Mouse (Mus musculus) limb, embryonic 12.5 days (tissue): ENCODE results near the gene Pnp. TPM values are rescaled to one million over a fixed set of nuclear protein-coding genes. Genes with fewer than 3 reads are reported as not detected.
"Not testable (repeated sequence)": the region's sequence is repeated elsewhere in the genome, so short reads cannot be mapped to it uniquely, and the experiment has no call there.

ENCODE experiments used
- ATAC-seq: fragments of 200-750 bp; cut with Nextera tagmentation; 2 replicates; pipeline ENCODE4 v1.8.0; 2017; ENCODE audit warnings: low read depth, moderate TSS enrichment; ENCODE audit not compliant: insufficient number of reproducible peaks, insufficient read depth, low FRiP score, low TSS enrichment
- H3K27ac ChIP-seq: fragments of 300-500 bp; sonication (generic); 2 replicates; pipeline ENCODE4 v1.5.1; 2016; ENCODE audit warnings: mild to moderate bottlenecking, moderate library complexity
- H3K27me3 ChIP-seq: fragments of 300-500 bp; sonication (generic); 2 replicates; pipeline ENCODE4 v1.6.1; 2016; ENCODE audit warnings: mild to moderate bottlenecking, moderate library complexity
- H3K36me3 ChIP-seq: fragments of 300-500 bp; sonication (generic); 2 replicates; pipeline ENCODE4 v1.6.1; 2016; ENCODE audit warnings: mild to moderate bottlenecking, moderate library complexity
- H3K4me1 ChIP-seq: fragments of 300-500 bp; sonication (generic); replicated peaks from 2 replicates; pipeline ENCODE4 v1.6.1; 2016
- H3K4me2 ChIP-seq: fragments of 300-500 bp; sonication (generic); 2 replicates; pipeline ENCODE4 v1.6.1; 2016; ENCODE audit warnings: mild to moderate bottlenecking, moderate library complexity
- H3K4me3 ChIP-seq: fragments of 300-500 bp; sonication (generic); replicated peaks from 2 replicates; pipeline ENCODE4 v1.5.1; 2016; ENCODE audit warnings: mild to moderate bottlenecking
- H3K9ac ChIP-seq: fragments of 300-500 bp; sonication (generic); replicated peaks from 2 replicates; pipeline ENCODE4 v1.6.1; 2016; ENCODE audit warnings: mild to moderate bottlenecking, moderate library complexity
- H3K9me3 ChIP-seq: fragments of 300-500 bp; sonication (generic); 2 replicates; pipeline ENCODE4 v1.6.1; 2016; ENCODE audit warnings: mild to moderate bottlenecking, moderate library complexity
- WGBS: fragments of 180-500 bp; shearing (Covaris S2); methylation state at CpG from one replicate; pipeline ENCODE4 v1.1.7; 2016; 5-methylcytosine and 5-hydroxymethylcytosine counted together
- polyA plus RNA-seq: library from polyadenylated mRNA; unstranded; fragments of >200 nt; fragmentation: Nextera tagmentation; extraction: Ambion mirVana; gene quantifications from 2 replicates; pipeline ENCODE4 v1.2.1, GENCODE M21; 2016

Gene Pnp
- polyA plus RNA-seq, 1 experiment from 2014 or later = 67.2 TPM

DNA sequence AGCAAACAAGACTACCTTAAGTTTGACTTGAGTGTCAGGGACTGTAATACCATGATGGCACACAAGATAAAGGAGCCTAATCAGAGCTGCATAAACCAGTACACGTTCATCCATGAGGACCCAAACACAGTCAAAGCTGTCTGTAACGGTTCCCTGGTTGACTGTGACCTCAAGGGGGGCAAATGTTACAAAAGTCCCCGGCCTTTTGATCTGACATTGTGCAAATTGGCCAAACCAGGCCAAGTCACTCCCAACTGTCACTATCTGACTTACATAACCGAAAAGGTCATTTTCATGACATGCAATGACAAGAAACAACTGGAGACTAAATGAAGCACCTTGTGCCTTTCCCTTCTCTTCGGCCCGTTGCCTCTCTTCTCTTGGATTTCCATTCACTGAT lies 78.7 kb downstream of the Pnp start:
- no peak for ATAC-seq
- Histone ChIP-seq H3K4me3 (no peak overlapping the region), H3K27ac (no peak overlapping the region), H3K4me1 (no peaks in the 10 kb centered on the region), H3K36me3 (no peaks in the 10 kb centered on the region), H3K9me3 (0 out of 2 replicates have a peak, but pooled peaks cover 6% of the 10 kb centered on the region), H3K9ac (no peak overlapping the region), H3K4me2 (no peak overlapping the region), H3K27me3 (no peaks in the 10 kb centered on the region)
- 83% methylated on average over 6 of the region's 6 CpGs for WGBS

GRCm38 (mm10) chr14:51014724-51015123 lies 83.8 kb downstream of the Pnp start:
- not testable (repeated sequence) for ATAC-seq
- 80% methylated on average over 3 of the region's 3 CpGs for WGBS

More at GRCm38 (mm10) chr14:51014724-51015123, 83.8 kb downstream of the Pnp start:
- H3K4me3 ChIP-seq, H3K27ac ChIP-seq, H3K9me3 ChIP-seq, H3K4me2 ChIP-seq, H3K9ac ChIP-seq, H3K36me3 ChIP-seq, H3K4me1 ChIP-seq, H3K27me3 ChIP-seq: not testable (repeated sequence)

Other genes with a start within 250 kb of the Pnp start
- gene Olfr747, start 237.9 kb upstream of the Pnp start, polyA plus RNA-seq = not detected in 2 replicates
- not detected in 2 replicates for gene Olfr748, start 223.7 kb upstream of the Pnp start, polyA plus RNA-seq
- not detected in 2 replicates for gene Olfr749, start 186.0 kb upstream of the Pnp start, polyA plus RNA-seq
- gene Ttc5, start 145.6 kb upstream of the Pnp start, polyA plus RNA-seq = 91.3 and 101 TPM in 2 replicates
- not detected in 2 replicates for gene Ccnb1ip1, start 123.3 kb upstream of the Pnp start, polyA plus RNA-seq
- gene Parp2, start 123.2 kb upstream of the Pnp start, polyA plus RNA-seq = 60.3 and 64.2 TPM in 2 replicates
- 5.5 and 7.4 TPM in 2 replicates for gene Tep1, start 60.5 kb upstream of the Pnp start, polyA plus RNA-seq
- gene Klhl33, start 33.6 kb upstream of the Pnp start, polyA plus RNA-seq = 0.11 TPM in 1 of 2 replicates, not detected in the other
- gene Osgep, start 6.2 kb upstream of the Pnp start, polyA plus RNA-seq = 168 and 171 TPM in 2 replicates
- 350 and 374 TPM in 2 replicates for gene Apex1, start 6.1 kb upstream of the Pnp start, polyA plus RNA-seq
- 58.7 and 59.1 TPM in 2 replicates for gene Pip4p1, start 226 bp upstream of the Pnp start, polyA plus RNA-seq
- not detected in 2 replicates for gene Gm49342, start 13.4 kb downstream of the Pnp start, polyA plus RNA-seq
- gene Pnp2, start 24.9 kb downstream of the Pnp start, polyA plus RNA-seq = 0.74 and 0.78 TPM in 2 replicates
- gene Rnase10, start 76.7 kb downstream of the Pnp start, polyA plus RNA-seq = not detected in 2 replicates
- not detected in 2 replicates for gene Rnase9, start 110.8 kb downstream of the Pnp start, polyA plus RNA-seq
- not detected in 2 replicates for gene Rnase11, start 119.1 kb downstream of the Pnp start, polyA plus RNA-seq
- gene Rnase12, start 126.6 kb downstream of the Pnp start, polyA plus RNA-seq = 0.44 TPM in 1 of 2 replicates, not detected in the other
- not detected in 2 replicates for gene Olfr750, start 143.4 kb downstream of the Pnp start, polyA plus RNA-seq
- 14.1 and 15.8 TPM in 2 replicates for gene Rnase4, start 160.0 kb downstream of the Pnp start, polyA plus RNA-seq
- gene Ang, start 160.1 kb downstream of the Pnp start, polyA plus RNA-seq = 3.1 and 3.7 TPM in 2 replicates
- gene Eddm3b, start 183.3 kb downstream of the Pnp start, polyA plus RNA-seq = not detected in 2 replicates
- gene Rnase6, start 192.8 kb downstream of the Pnp start, polyA plus RNA-seq = 0.33 and 0.51 TPM in 2 replicates
- not detected in 2 replicates for gene Rnase1, start 215.7 kb downstream of the Pnp start, polyA plus RNA-seq
- not detected in 2 replicates for gene Rnase2b, start 231.2 kb downstream of the Pnp start, polyA plus RNA-seq